Mouse (Mus musculus): ENCODE results near the gene Gm5155. TPM values are rescaled to one million over a fixed set of nuclear protein-coding genes. Genes with fewer than 3 reads are reported as not detected.
"Not testable (repeated sequence)": the region's sequence is repeated elsewhere in the genome, so short reads cannot be mapped to it uniquely, and the experiment has no call there.

Gm5155 gene
- not detected in 2 replicates for polyA plus RNA-seq (2014; fragmentation: Nextera tagmentation; extraction: Ambion mirVana)

GRCm38 (mm10) chr7:17871467-17871866, at the start of gene Gm5155:
Gm5155 (plus strand) TSS chr7:17871767.
- DNase-seq (ENCODE audit: low spot score) = no peak
- no peaks in the 10 kb centered on the region for H3K4me1 ChIP-seq (ENCODE audit: control insufficient read depth, insufficient read depth, low read length)
- peaks cover 2% of the 10 kb centered on the region; the same call in 1 of the 2 replicates for H3K9me3 ChIP-seq (replicated peaks; ENCODE audit: control insufficient read depth, low read length)
- no peaks in the 10 kb centered on the region for H3K27me3 ChIP-seq (ENCODE audit: control insufficient read depth, insufficient read depth, low read length)
- no peak within 1 kb of the TSS for H3K4me3 ChIP-seq (ENCODE audit: low read depth, low read length)
- H3K27ac ChIP-seq (replicated peaks; ENCODE audit: low read depth, low read length) = no peak within 1 kb of the TSS
- no peaks in the 10 kb centered on the region for H3K36me3 ChIP-seq (replicated peaks; ENCODE audit: control insufficient read depth, insufficient read depth, low read depth, low read length)
- no peak within 1 kb of the TSS for H3K9ac ChIP-seq (replicated peaks; ENCODE audit: low read length)
- no peak for ATAC-seq (replicated peaks; ENCODE audit: insufficient number of reproducible peaks, low FRiP score, low TSS enrichment, low read depth)
- no peak within 1 kb of the TSS for H3K4me2 ChIP-seq (ENCODE audit: low read depth, low read length)
- WGBS = 79% methylated on average over 1 of the region's 1 CpGs

DNA sequence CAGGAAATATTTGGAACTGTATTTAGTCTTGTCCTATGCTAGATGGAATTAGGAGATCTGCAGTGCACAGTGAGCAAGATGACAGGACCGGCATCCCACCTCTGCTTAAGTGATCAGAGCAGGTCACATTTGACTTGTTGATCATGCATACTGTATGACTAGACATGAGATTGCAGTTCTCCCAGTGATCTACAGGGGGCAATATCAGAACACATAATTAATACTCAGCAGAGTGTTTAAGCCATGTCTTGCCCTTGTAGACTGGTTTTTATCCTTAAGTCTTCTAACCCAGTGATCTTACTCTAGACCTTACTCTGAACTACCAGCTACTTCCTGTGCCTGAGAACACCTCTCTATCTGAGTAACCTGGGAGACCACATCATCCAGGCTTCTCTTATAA, 791 bp upstream of the Gm5155 start:
- 90% methylated on average over 1 of the region's 1 CpGs for WGBS
- Histone ChIP-seq H3K9me3 (replicated peaks; ENCODE audit: control insufficient read depth, low read length) (peaks cover 2% of the 10 kb centered on the region; the same call in 1 of the 2 replicates), H3K27me3 (ENCODE audit: control insufficient read depth, insufficient read depth, low read length) (no peaks in the 10 kb centered on the region), H3K27ac (replicated peaks; ENCODE audit: low read depth, low read length) (no peak overlapping the region), H3K4me1 (ENCODE audit: control insufficient read depth, insufficient read depth, low read length) (no peaks in the 10 kb centered on the region), H3K4me3 (ENCODE audit: low read depth, low read length) (no peak overlapping the region), H3K4me2 (ENCODE audit: low read depth, low read length) (no peak overlapping the region), H3K36me3 (replicated peaks; ENCODE audit: control insufficient read depth, insufficient read depth, low read depth, low read length) (no peaks in the 10 kb centered on the region), H3K9ac (replicated peaks; ENCODE audit: low read length) (no peak overlapping the region)
- ATAC-seq (replicated peaks; ENCODE audit: insufficient number of reproducible peaks, low FRiP score, low TSS enrichment, low read depth) (no peak), DNase-seq (ENCODE audit: low spot score) (no peak)

- H3K27ac ChIP-seq (replicated peaks; ENCODE audit: low read depth, low read length) = not testable (repeated sequence)
- WGBS = 80% methylated on average over 1 of the region's 1 CpGs
Measured at GRCm38 (mm10) chr7:17895341-17895740, 23.8 kb downstream of the Gm5155 start.

DNA sequence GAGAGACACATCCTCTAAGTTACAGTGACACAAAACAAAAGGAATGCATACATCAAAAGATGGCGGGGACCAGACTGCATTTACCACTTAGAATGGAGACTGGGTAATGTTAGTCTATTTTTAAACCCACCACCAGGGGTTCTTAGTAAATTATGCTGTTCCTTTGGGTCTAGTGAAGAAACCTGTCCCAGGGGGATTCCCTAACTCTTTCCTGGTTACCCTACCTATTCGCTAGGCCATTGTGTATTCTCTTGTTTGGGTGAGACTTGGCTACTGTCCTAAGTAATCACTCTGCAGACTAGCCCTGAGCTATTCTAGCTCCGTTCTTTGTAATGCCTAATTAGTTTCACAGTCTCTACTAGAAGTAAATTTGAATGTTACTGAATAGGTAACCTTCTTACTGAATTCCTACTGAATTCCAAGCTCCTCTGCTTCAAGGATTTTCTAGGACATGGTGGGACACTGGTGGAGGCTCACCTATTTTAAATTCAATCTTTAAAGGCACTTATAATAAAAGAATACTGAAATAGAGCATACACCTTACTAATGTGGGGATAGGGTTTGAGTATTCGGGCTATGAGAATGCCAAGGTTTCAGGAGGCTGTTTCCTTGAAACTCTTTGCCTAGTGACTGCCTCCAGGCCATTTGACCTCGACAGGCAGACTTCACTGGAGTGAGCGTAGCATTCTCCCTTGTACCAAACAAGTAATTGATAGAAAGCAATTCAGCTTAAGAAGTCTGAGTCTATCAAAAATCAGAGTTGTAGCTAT, 31.8 kb downstream of the Gm5155 start:
- no peak for ATAC-seq (replicated peaks; ENCODE audit: insufficient number of reproducible peaks, low FRiP score, low TSS enrichment, low read depth)
- no peak overlapping the region for H3K4me2 ChIP-seq (ENCODE audit: low read depth, low read length)
- no peak for DNase-seq (ENCODE audit: low spot score)
- H3K36me3 ChIP-seq (replicated peaks; ENCODE audit: control insufficient read depth, insufficient read depth, low read depth, low read length) = no peaks in the 10 kb centered on the region
- no peak overlapping the region for H3K4me3 ChIP-seq (ENCODE audit: low read depth, low read length)
- WGBS = 74% methylated on average over 6 of the region's 6 CpGs
- no peaks in the 10 kb centered on the region for H3K4me1 ChIP-seq (ENCODE audit: control insufficient read depth, insufficient read depth, low read length)
- no peak overlapping the region for H3K9ac ChIP-seq (replicated peaks; ENCODE audit: low read length)
- H3K27ac ChIP-seq (replicated peaks; ENCODE audit: low read depth, low read length) = no peak overlapping the region
- no peaks in the 10 kb centered on the region for H3K27me3 ChIP-seq (ENCODE audit: control insufficient read depth, insufficient read depth, low read length)
- no peaks in the 10 kb centered on the region; the same call in 1 of the 2 replicates for H3K9me3 ChIP-seq (replicated peaks; ENCODE audit: control insufficient read depth, low read length)

More at GRCm38 (mm10) chr7:17895341-17895740, 23.8 kb downstream of the Gm5155 start:
- H3K9ac ChIP-seq (replicated peaks; ENCODE audit: low read length); H3K27me3 ChIP-seq (ENCODE audit: control insufficient read depth, insufficient read depth, low read length); H3K4me1 ChIP-seq (ENCODE audit: control insufficient read depth, insufficient read depth, low read length); H3K9me3 ChIP-seq (replicated peaks; ENCODE audit: control insufficient read depth, low read length); ATAC-seq (replicated peaks; ENCODE audit: insufficient number of reproducible peaks, low FRiP score, low TSS enrichment, low read depth); DNase-seq (ENCODE audit: low spot score); H3K36me3 ChIP-seq (replicated peaks; ENCODE audit: control insufficient read depth, insufficient read depth, low read depth, low read length); H3K4me3 ChIP-seq (ENCODE audit: low read depth, low read length); H3K4me2 ChIP-seq (ENCODE audit: low read depth, low read length): not testable (repeated sequence)

Other genes with a start within 250 kb of the Gm5155 start
- gene Ceacam5, start 158.5 kb upstream of the Gm5155 start, polyA plus RNA-seq (2014; fragmentation: Nextera tagmentation; extraction: Ambion mirVana) = not detected in 2 replicates
- not detected in 2 replicates for gene Ceacam14, start 59.1 kb upstream of the Gm5155 start, polyA plus RNA-seq (2014; fragmentation: Nextera tagmentation; extraction: Ambion mirVana)
- gene Ceacam11, start 100.4 kb downstream of the Gm5155 start, polyA plus RNA-seq (2014; fragmentation: Nextera tagmentation; extraction: Ambion mirVana) = not detected in 2 replicates
- gene Ceacam13, start 138.1 kb downstream of the Gm5155 start, polyA plus RNA-seq (2014; fragmentation: Nextera tagmentation; extraction: Ambion mirVana) = not detected in 2 replicates
- not detected in 2 replicates for gene Ceacam12, start 194.2 kb downstream of the Gm5155 start, polyA plus RNA-seq (2014; fragmentation: Nextera tagmentation; extraction: Ambion mirVana)